In the genomic region with DNA sequence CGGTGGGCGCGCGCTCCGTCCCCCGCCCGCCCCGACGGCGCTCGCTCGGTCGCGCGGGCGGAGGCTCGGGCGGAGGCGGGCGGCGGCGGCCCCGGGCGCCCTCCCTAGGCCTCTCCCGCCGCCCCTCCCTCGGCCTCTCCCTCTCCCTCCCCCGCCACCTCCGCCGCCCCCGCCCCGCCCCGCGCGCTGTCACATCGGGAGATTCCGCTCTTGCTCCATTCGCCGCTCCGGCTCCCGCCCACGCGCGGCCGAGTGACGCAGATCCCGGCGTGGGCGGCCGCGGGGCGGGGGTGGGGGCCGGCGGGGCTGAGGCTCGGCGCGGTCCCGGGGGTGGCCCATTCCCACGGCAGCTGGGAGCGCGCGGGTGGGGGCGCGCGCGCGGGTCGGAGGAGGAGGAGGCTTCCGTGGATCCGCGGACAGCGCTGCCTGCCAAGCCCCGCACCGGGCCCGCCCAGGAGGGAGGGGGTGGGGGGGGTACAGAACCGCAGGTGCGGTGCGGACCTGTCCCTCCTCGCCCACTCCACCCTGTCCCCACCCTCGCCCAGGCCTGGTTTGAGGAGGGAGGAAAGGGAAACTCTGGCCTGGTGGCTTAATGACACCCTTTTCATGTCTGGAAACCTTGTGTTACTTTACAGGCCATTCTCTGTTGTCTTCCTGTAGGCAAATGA, we compare ENCODE assay signal across 7 mouse cellular contexts. TPM values are rescaled to one million over a fixed set of nuclear protein-coding genes. Genes with fewer than 3 reads are reported as not detected.
A peak's percentile ranks its signal among the peaks of the same experiment; 100 is the strongest.
DNase-seq lines count a peak whose midpoint lies in the region; ATAC-seq and TF ChIP-seq lines count a peak whose summit lies in the region.

Nab1 (minus strand) TSS at position 366 of the 668 bp plus-strand sequence.

- no peaks in the 10 kb centered on the region for H3K27me3 ChIP-seq in intestine, embryonic 14.5 days (replicated peaks; ENCODE audit: control insufficient read depth, insufficient read depth, low read length)
- H3K27me3 ChIP-seq in midbrain, embryonic 10.5 days (ENCODE audit: low read depth, poor library complexity, severe bottlenecking), result peaks cover 44% of the 10 kb centered on the region

- H3K36me3 ChIP-seq in intestine, embryonic 14.5 days (ENCODE audit: control insufficient read depth, insufficient read depth, low read length), result no peaks in the 10 kb centered on the region
- no peaks in the 10 kb centered on the region for H3K36me3 ChIP-seq in midbrain, embryonic 10.5 days

- TF ChIP-seq CTCF in cortical plate, adult 2 months (IDR thresholded peaks at IDR 0.05; ENCODE audit: extremely low read depth, insufficient read depth, low read length), result no peak

- H3K4me3 ChIP-seq in cortical plate, adult 2 months (ENCODE audit: insufficient read depth, low read length), result peak within 1 kb of the TSS; percentile 84
- peak within 1 kb of the TSS; percentile 55 for H3K4me3 ChIP-seq in intestine, embryonic 14.5 days (ENCODE audit: low read depth, low read length)
- peak within 1 kb of the TSS; percentile 80 for H3K4me3 ChIP-seq in midbrain, embryonic 10.5 days

- no peaks in the 10 kb centered on the region for H3K9me3 ChIP-seq in intestine, embryonic 14.5 days (ENCODE audit: control insufficient read depth, low read length)
- H3K9me3 ChIP-seq in midbrain, embryonic 10.5 days (replicated peaks), result no peaks in the 10 kb centered on the region

- no peak for TF ChIP-seq POLR2A in cortical plate, adult 2 months (IDR thresholded peaks at IDR 0.05; ENCODE audit: extremely low read depth, insufficient read depth, low read length)

- WGBS in intestine, embryonic 14.5 days, result 0% methylated on average over 36 of the region's 80 CpGs
- 2% methylated on average over 45 of the region's 80 CpGs for WGBS in midbrain, embryonic 10.5 days

- peak; percentile 87 to 93 for DNase-seq in adrenal gland, adult (ENCODE audit: inconsistent age in 2 of 2, low spot score in 1 of 2)
- peak; percentile 84 for DNase-seq in gastrocnemius, postnatal 25 days
- peak; percentile 81 for DNase-seq in intestine, embryonic 14.5 days (ENCODE audit: low spot score)
- peak; percentile 62 to 81 for DNase-seq in left cerebral cortex, postnatal 36 days (ENCODE audit: low spot score in 2 of 2)
- DNase-seq in midbrain, embryonic 10.5 days (ENCODE audit: low spot score), result peak; percentile 57
- peak; percentile 49 to 52 for DNase-seq in right cerebral cortex, postnatal 36 days (ENCODE audit: low spot score in 2 of 2)

- H3K4me1 ChIP-seq in cortical plate, adult 2 months (ENCODE audit: control insufficient read depth, insufficient read depth, low read length), result peaks cover 4% of the 10 kb centered on the region; the same call in 1 of the 2 replicates
- peaks cover 3% of the 10 kb centered on the region; the same call in 1 of the 2 replicates for H3K4me1 ChIP-seq in intestine, embryonic 14.5 days (replicated peaks; ENCODE audit: control insufficient read depth, insufficient read depth, low read length)
- peaks cover under 1% of the 10 kb centered on the region; the same call in 1 of the 2 replicates for H3K4me1 ChIP-seq in midbrain, embryonic 10.5 days

- ATAC-seq in intestine, embryonic 14.5 days (replicated peaks; ENCODE audit: low FRiP score, low TSS enrichment, low read depth), result peak; percentile 91

- peak within 1 kb of the TSS; percentile 75 for H3K9ac ChIP-seq in intestine, embryonic 14.5 days (ENCODE audit: low read length)

- H3K4me2 ChIP-seq in intestine, embryonic 14.5 days (ENCODE audit: low read length), result peak within 1 kb of the TSS; percentile 90

- peak within 1 kb of the TSS; percentile 95 for H3K27ac ChIP-seq in cortical plate, adult 2 months (ENCODE audit: insufficient read depth, low read length)
- H3K27ac ChIP-seq in intestine, embryonic 14.5 days (ENCODE audit: low read depth), result peak within 1 kb of the TSS; percentile 62
- peak within 1 kb of the TSS; percentile 84 for H3K27ac ChIP-seq in midbrain, embryonic 10.5 days (replicated peaks)

- intact Hi-C loops in left cerebral cortex, postnatal 36 days (cut with DNase I), result loop anchor here (5.0 kb wide), 1 partner anchor 97 kb away; no protein-coding TSS in a partner anchor

RNA-seq across cellular contexts. Expression of gene Nab1, which starts in this region (rescaled TPM):
- 15.6 and 15.8 TPM in 2 replicates for polyA plus RNA-seq in cortical plate, adult 2 months (2012; rRNA removed)
- 1 to 10 TPM; 9.4 to 10.0 TPM for total RNA-seq in gastrocnemius, postnatal 25 days (2021)
- polyA plus RNA-seq in intestine, embryonic 14.5 days (2014; fragmentation: Nextera tagmentation; extraction: Ambion mirVana), result 10.2 and 11.1 TPM in 2 replicates
- 10 to 100 TPM; 29.8 to 31.4 TPM for total RNA-seq in left cerebral cortex, postnatal 36 days (2021)
- polyA plus RNA-seq in midbrain, embryonic 10.5 days (2016; fragmentation: Nextera tagmentation; extraction: Ambion mirVana), result 2.4 and 2.7 TPM in 2 replicates

Comparison
In these comparisons a context has a peak if more than half of its experiments do, and no peak if none do; other contexts are left out.
1. Peak in every context shown above with its lines: DNase-seq, ATAC-seq, H3K4me3 ChIP-seq and H3K27ac ChIP-seq.